Mouse (Mus musculus): ENCODE measurements around the gene Srsx.
"Not testable (repeated sequence)": the region's sequence is repeated elsewhere in the genome, so short reads cannot be mapped to it uniquely, and the experiment has no call there.

Srsx gene

DNA sequence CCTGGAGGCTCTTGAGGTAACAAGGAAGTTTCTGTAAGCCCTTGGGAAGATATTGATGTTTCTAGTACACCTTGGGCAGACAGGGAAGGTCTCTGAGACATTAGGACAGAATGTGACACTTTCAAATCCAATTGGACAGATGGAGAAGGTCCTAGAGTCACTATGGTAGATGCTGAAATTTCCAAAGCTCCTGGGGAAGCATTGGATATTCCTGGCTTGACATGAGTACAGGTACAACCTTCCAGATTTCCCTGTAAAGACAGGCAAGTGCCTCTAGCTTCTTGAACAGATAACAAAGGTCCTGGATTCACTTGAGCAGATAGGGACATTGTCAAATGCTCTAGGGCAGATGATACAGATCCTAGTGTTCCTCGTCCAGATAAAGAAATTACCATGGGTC, at the start of gene Srsx:
Gene Srsx, minus strand, starts transcription at position 101 of the 400 bp plus-strand sequence.
- DNase-seq (ENCODE audit: low spot score in 2 of 2): not testable (repeated sequence)

DNA sequence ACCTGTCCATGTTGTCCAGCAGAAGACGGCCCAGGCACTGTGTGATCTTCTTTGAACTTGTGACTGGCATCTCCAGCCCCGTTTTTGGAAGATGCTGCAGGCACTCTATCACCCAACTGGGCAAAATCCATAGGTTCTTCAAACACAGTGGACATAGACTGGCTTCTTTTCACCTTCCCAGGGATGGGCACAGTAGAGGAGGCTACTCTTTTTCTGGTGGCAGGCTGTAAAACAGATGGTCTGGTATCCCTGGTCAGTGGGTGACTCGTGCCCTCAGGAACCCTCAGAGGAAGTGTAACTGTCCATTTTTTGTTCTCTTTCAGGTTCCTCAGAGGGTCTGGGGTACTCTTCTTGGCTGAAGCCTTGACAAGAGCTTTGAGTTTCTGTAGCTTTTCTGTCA, 24.5 kb upstream of the Srsx start, which contains the start of gene Gm17577:
Gene Gm17577, minus strand, starts transcription at position 101 of the 400 bp plus-strand sequence.
- not testable (repeated sequence) for DNase-seq (ENCODE audit: low spot score in 2 of 2)
